ENCODE assay signal across 30 mouse cellular contexts in genomic region chr9:97717728-97718127, GRCm38 (mm10).
DNase-seq lines count a peak whose midpoint lies in the region; ATAC-seq and TF ChIP-seq lines count a peak whose summit lies in the region.
"Had no signal": no experiment of that assay in that cellular context is flagged by ENCODE, and none has a peak within 500 bp of the region (broad histone marks: within the 10 kb centered on the region; RNA-seq: fewer than 3 reads in every experiment).

No protein-coding gene starts in this region.

- H3K9ac ChIP-seq in forebrain, embryonic 13.5 days = no peak overlapping the region
- no peak overlapping the region for H3K9ac ChIP-seq in forebrain, embryonic 11.5 days (ENCODE audit: low read length)
- no peak overlapping the region for H3K9ac ChIP-seq in forebrain, embryonic 16.5 days (replicated peaks; ENCODE audit: low read depth, low read length)
- H3K9ac ChIP-seq in forebrain, postnatal 0 days = no peak overlapping the region
- H3K9ac ChIP-seq: embryonic facial prominence, embryonic 13.5 days; heart, embryonic 12.5 days; heart, embryonic 15.5 days; hindbrain, embryonic 15.5 days; intestine, embryonic 15.5 days had no signal

- ATAC-seq in forebrain, embryonic 13.5 days = peak; percentile 50; the same call in 1 of the 2 replicates
- ATAC-seq in forebrain, embryonic 11.5 days (replicated peaks; ENCODE audit: low FRiP score) = no peak
- peak; percentile 54; the same call in 1 of the 2 replicates for ATAC-seq in forebrain, embryonic 16.5 days
- no peak for ATAC-seq in forebrain, postnatal 0 days
- no peak for ATAC-seq in CD4-positive, CD25-positive, alpha-beta regulatory T cell, adult 4 months
- ATAC-seq: activated CD4-positive, CD25-positive, alpha-beta regulatory T cell, adult 4 months; intestine, embryonic 15.5 days had no signal

- no peak overlapping the region for H3K27ac ChIP-seq in forebrain, embryonic 13.5 days
- no peak overlapping the region for H3K27ac ChIP-seq in forebrain, embryonic 11.5 days (ENCODE audit: low read depth, low read length)
- no peak overlapping the region for H3K27ac ChIP-seq in forebrain, embryonic 16.5 days (ENCODE audit: low read length)
- no peak overlapping the region for H3K27ac ChIP-seq in forebrain, postnatal 0 days (ENCODE audit: low read depth, low read length)
- peak overlapping the region; percentile 40 for H3K27ac ChIP-seq in layer of hippocampus, adult 2 months
- H3K27ac ChIP-seq: embryonic facial prominence, embryonic 10.5 days; embryonic facial prominence, embryonic 13.5 days; gastrocnemius, adult 2 months; heart, embryonic 15.5 days; hindbrain, embryonic 15.5 days; intestine, embryonic 15.5 days had no signal

- no peak overlapping the region for H3K4me2 ChIP-seq in forebrain, embryonic 13.5 days
- no peak overlapping the region for H3K4me2 ChIP-seq in forebrain, embryonic 11.5 days (ENCODE audit: low read depth, low read length, severe bottlenecking)
- no peak overlapping the region for H3K4me2 ChIP-seq in forebrain, embryonic 16.5 days (ENCODE audit: low read length)
- H3K4me2 ChIP-seq in forebrain, postnatal 0 days (ENCODE audit: low read depth) = no peak overlapping the region
- H3K4me2 ChIP-seq: embryonic facial prominence, embryonic 13.5 days; heart, embryonic 12.5 days; heart, embryonic 15.5 days; hindbrain, embryonic 15.5 days; intestine, embryonic 15.5 days had no signal

- no peak overlapping the region for H3K4me3 ChIP-seq in forebrain, embryonic 13.5 days
- H3K4me3 ChIP-seq in forebrain, embryonic 11.5 days (ENCODE audit: low read depth, low read length) = no peak overlapping the region
- H3K4me3 ChIP-seq in forebrain, embryonic 16.5 days (replicated peaks; ENCODE audit: low read length) = no peak overlapping the region
- no peak overlapping the region for H3K4me3 ChIP-seq in forebrain, postnatal 0 days (ENCODE audit: low read depth, low read length)
- no peak overlapping the region for H3K4me3 ChIP-seq in layer of hippocampus, adult 2 months
- H3K4me3 ChIP-seq: embryonic facial prominence, embryonic 10.5 days; embryonic facial prominence, embryonic 13.5 days; erythroblast, embryonic 14.5 days; gastrocnemius, adult 2 months; heart, embryonic 12.5 days; heart, embryonic 15.5 days; hindbrain, embryonic 15.5 days; intestine, embryonic 15.5 days had no signal

- H3K4me1 ChIP-seq in forebrain, embryonic 13.5 days = peaks cover 15% of the 10 kb centered on the region
- no peaks in the 10 kb centered on the region for H3K4me1 ChIP-seq in forebrain, embryonic 11.5 days (replicated peaks; ENCODE audit: control insufficient read depth, insufficient read depth, low read length)
- H3K4me1 ChIP-seq in forebrain, embryonic 16.5 days (replicated peaks; ENCODE audit: control insufficient read depth, insufficient read depth, low read length) = peaks cover 6% of the 10 kb centered on the region
- H3K4me1 ChIP-seq in forebrain, postnatal 0 days (ENCODE audit: insufficient read depth) = no peaks in the 10 kb centered on the region
- H3K4me1 ChIP-seq: embryonic facial prominence, embryonic 10.5 days; embryonic facial prominence, embryonic 13.5 days; heart, embryonic 12.5 days; heart, embryonic 15.5 days; intestine, embryonic 15.5 days had no signal

- no peak for DNase-seq in forebrain, embryonic 11.5 days (ENCODE audit: low spot score)
- no peak for DNase-seq in forebrain, postnatal 0 days
- DNase-seq in layer of hippocampus, adult 2 months (ENCODE audit: low spot score in 2 of 2) = no peak
- no peak for DNase-seq in layer of hippocampus, adult 9-11 months
- DNase-seq in Muller cell, postnatal 12 days (ENCODE audit: inconsistent ontology term) = peak; percentile 50
- DNase-seq: adrenal gland, adult 8-10 months; adrenal gland, postnatal 25 days; B cell, adult 2 months; cerebellum, adult 11 months; cerebellum, adult 9-11 months; cerebellum, postnatal 36 days; embryo, embryonic 11 days; gastrocnemius, adult 2 months; gastrocnemius, postnatal 14 days; heart, adult 18-20 months; heart, postnatal 10 days; heart, postnatal 36 days; kidney, adult 11 months; kidney, adult 8-10 months had no signal

- H3K36me3 ChIP-seq in forebrain, embryonic 13.5 days (ENCODE audit: poor library complexity, severe bottlenecking) = no peaks in the 10 kb centered on the region
- H3K36me3 ChIP-seq in forebrain, embryonic 11.5 days (ENCODE audit: control insufficient read depth, insufficient read depth, low read length) = no peaks in the 10 kb centered on the region
- H3K36me3 ChIP-seq in forebrain, embryonic 16.5 days (ENCODE audit: control insufficient read depth, insufficient read depth) = no peaks in the 10 kb centered on the region
- H3K36me3 ChIP-seq in forebrain, postnatal 0 days (ENCODE audit: insufficient read depth) = no peaks in the 10 kb centered on the region
- H3K36me3 ChIP-seq: embryonic facial prominence, embryonic 10.5 days; embryonic facial prominence, embryonic 13.5 days; heart, embryonic 12.5 days; heart, embryonic 15.5 days; hindbrain, embryonic 15.5 days; intestine, embryonic 15.5 days had no signal

- H3K27me3 ChIP-seq in forebrain, embryonic 13.5 days = no peaks in the 10 kb centered on the region
- no peaks in the 10 kb centered on the region for H3K27me3 ChIP-seq in forebrain, embryonic 11.5 days (ENCODE audit: control insufficient read depth, insufficient read depth, low read length)
- no peaks in the 10 kb centered on the region for H3K27me3 ChIP-seq in forebrain, embryonic 16.5 days (replicated peaks; ENCODE audit: control insufficient read depth, insufficient read depth, low read length)
- no peaks in the 10 kb centered on the region for H3K27me3 ChIP-seq in forebrain, postnatal 0 days (ENCODE audit: insufficient read depth, low read length)
- H3K27me3 ChIP-seq: embryonic facial prominence, embryonic 13.5 days; heart, embryonic 15.5 days; hindbrain, embryonic 15.5 days; intestine, embryonic 15.5 days had no signal

- H3K9me3 ChIP-seq in forebrain, embryonic 13.5 days (replicated peaks) = no peaks in the 10 kb centered on the region
- H3K9me3 ChIP-seq in forebrain, embryonic 11.5 days (ENCODE audit: control insufficient read depth, low read length) = no peaks in the 10 kb centered on the region
- H3K9me3 ChIP-seq in forebrain, embryonic 16.5 days (ENCODE audit: control insufficient read depth, low read length) = no peaks in the 10 kb centered on the region
- H3K9me3 ChIP-seq in forebrain, postnatal 0 days (ENCODE audit: low read length) = no peaks in the 10 kb centered on the region
- H3K9me3 ChIP-seq: embryonic facial prominence, embryonic 10.5 days; embryonic facial prominence, embryonic 13.5 days; heart, embryonic 12.5 days; heart, embryonic 15.5 days; hindbrain, embryonic 15.5 days; intestine, embryonic 15.5 days had no signal

- no peak for TF ChIP-seq CTCF in forebrain, postnatal 0 days (IDR thresholded peaks at IDR 0.05; ENCODE audit: low read depth)
- TF ChIP-seq CTCF in layer of hippocampus, adult 2 months (conservative IDR thresholded peaks at IDR 0.05) = no peak

Comparison
In these comparisons a context has a peak if more than half of its experiments do, and no peak if none do; other contexts are left out.
1. ATAC-seq: peak in forebrain, embryonic 13.5 days (single experiment) and forebrain, embryonic 16.5 days (single experiment); none in forebrain, embryonic 11.5 days (single experiment), forebrain, postnatal 0 days (single experiment) and CD4-positive, CD25-positive, alpha-beta regulatory T cell, adult 4 months (single experiment).